Mouse (Mus musculus) bone marrow macrophage, adult 2 months (primary cell): ENCODE data around the gene Ddc. TPM values are rescaled to one million over a fixed set of nuclear protein-coding genes. Genes with fewer than 3 reads are reported as not detected.

ENCODE experiments used
- H3K27ac ChIP-seq: 2 replicates; pipeline ENCODE4 v1.5.1; 2012; ENCODE audit warnings: low read depth, low read length; ENCODE audit not compliant: insufficient read depth
- H3K4me1 ChIP-seq: 2 replicates; pipeline ENCODE4 v1.6.1; 2012; ENCODE audit warnings: low read length; ENCODE audit not compliant: control insufficient read depth, insufficient read depth
- H3K4me3 ChIP-seq: 2 replicates; pipeline ENCODE4 v1.5.1; 2012; ENCODE audit warnings: mild to moderate bottlenecking, low read length, moderate library complexity; ENCODE audit not compliant: insufficient read depth
- CTCF ChIP-seq: IDR thresholded peaks from 2 replicates; pipeline ENCODE4 v1.5.1; 2012; ENCODE audit warnings: low read depth, mild to moderate bottlenecking, low read length, moderate library complexity
- POLR2A ChIP-seq: IDR thresholded peaks from 2 replicates; pipeline ENCODE4 v1.6.1; 2012; ENCODE audit warnings: mild to moderate bottlenecking, low read depth, low read length, borderline replicate concordance
- polyA plus RNA-seq: library from polyadenylated mRNA; stranded (reverse); fragments of >200 nt; gene quantifications from 2 replicates; pipeline ENCODE4 v1.2.4, GENCODE M21; 2012; ENCODE audit not compliant: missing spikeins, insufficient read depth, insufficient read length

Gene Ddc
- polyA plus RNA-seq, 1 experiment = not detected

- no peak overlapping the region for H3K4me3 ChIP-seq
- no peak overlapping the region for H3K27ac ChIP-seq
- TF ChIP-seq CTCF (no peak), POLR2A (no peak)
- H3K4me1 ChIP-seq = no peaks in the 10 kb centered on the region
Measured at GRCm38 (mm10) chr11:11865128-11865527, 32.8 kb downstream of the Ddc start.

GRCm38 (mm10) chr11:11864446-11865101 is 33.4 kb downstream of the Ddc start:
- H3K27ac ChIP-seq = no peak overlapping the region
- H3K4me3 ChIP-seq = no peak overlapping the region
- H3K4me1 ChIP-seq = no peaks in the 10 kb centered on the region
- no peak for TF ChIP-seq POLR2A
- no peak for TF ChIP-seq CTCF

- TF ChIP-seq CTCF = no peak
- no peak for TF ChIP-seq POLR2A
- H3K27ac ChIP-seq = no peak overlapping the region
- H3K4me1 ChIP-seq = no peaks in the 10 kb centered on the region
- no peak overlapping the region for H3K4me3 ChIP-seq
Measured at GRCm38 (mm10) chr11:11862502-11862901, 35.4 kb downstream of the Ddc start.

- TF ChIP-seq CTCF = no peak
- TF ChIP-seq POLR2A = no peak
- no peak overlapping the region for H3K27ac ChIP-seq
- no peaks in the 10 kb centered on the region for H3K4me1 ChIP-seq
- H3K4me3 ChIP-seq = no peak overlapping the region
Measured at GRCm38 (mm10) chr11:11856959-11857358, 41.0 kb downstream of the Ddc start.

- no peaks in the 10 kb centered on the region for H3K4me1 ChIP-seq
- no peak overlapping the region for H3K4me3 ChIP-seq
- TF ChIP-seq POLR2A (no peak), CTCF (no peak)
- no peak overlapping the region for H3K27ac ChIP-seq
Measured at GRCm38 (mm10) chr11:11855685-11856131, 42.2 kb downstream of the Ddc start.

GRCm38 (mm10) chr11:11855061-11855672 is 42.8 kb downstream of the Ddc start:
- H3K4me1 ChIP-seq = no peaks in the 10 kb centered on the region
- no peak for TF ChIP-seq POLR2A
- no peak for TF ChIP-seq CTCF
- no peak overlapping the region for H3K4me3 ChIP-seq
- H3K27ac ChIP-seq = no peak overlapping the region

- no peak overlapping the region for H3K27ac ChIP-seq
- H3K4me1 ChIP-seq = no peaks in the 10 kb centered on the region
- no peak overlapping the region for H3K4me3 ChIP-seq
- TF ChIP-seq CTCF (no peak), POLR2A (no peak)
Measured at GRCm38 (mm10) chr11:11853731-11854461, 44.0 kb downstream of the Ddc start.

- TF ChIP-seq POLR2A (no peak), CTCF (no peak)
- H3K4me1 ChIP-seq = no peaks in the 10 kb centered on the region
- H3K27ac ChIP-seq = no peak overlapping the region
- no peak overlapping the region for H3K4me3 ChIP-seq
Measured at GRCm38 (mm10) chr11:11851957-11852505, 45.9 kb downstream of the Ddc start.

GRCm38 (mm10) chr11:11850476-11851267 is 47.3 kb downstream of the Ddc start:
- H3K27ac ChIP-seq = no peak overlapping the region

More at GRCm38 (mm10) chr11:11850476-11851267, 47.3 kb downstream of the Ddc start:
- Histone ChIP-seq H3K4me3 (no peak overlapping the region), H3K4me1 (no peaks in the 10 kb centered on the region)
- TF ChIP-seq POLR2A (no peak), CTCF (no peak)
